Mouse (Mus musculus) CH12.LX (cell line): ENCODE measurements around the gene Sema6d.

Experiments used
- CTCF ChIP-seq, 2 experiments: IDR thresholded peaks in 1 of 2; conservative IDR thresholded peaks in 1 of 2; 2 replicates each; pipeline ENCODE4 v1.5.1; 2011 to 2012; ENCODE audit warnings: low read depth in 2 of 2, low read length in 2 of 2, improper control_type of control experiment in 1 of 2, inconsistent platforms in 1 of 2, mild to moderate bottlenecking in 1 of 2, moderate library complexity in 1 of 2
- HCFC1 ChIP-seq: IDR thresholded peaks from 2 replicates; pipeline ENCODE4 v1.6.1; 2012; ENCODE audit warnings: low read depth, mild to moderate bottlenecking, inconsistent platforms, low read length, improper control_type of control experiment
- MYC ChIP-seq: IDR thresholded peaks from 2 replicates; pipeline ENCODE4 v1.6.1; 2011; ENCODE audit warnings: low read depth, mild to moderate bottlenecking, improper control_type of control experiment, low read length
- POLR2A ChIP-seq: IDR thresholded peaks from 2 replicates; pipeline ENCODE4 v1.6.1; 2011; ENCODE audit warnings: low read depth, mild to moderate bottlenecking, improper control_type of control experiment, low read length
- TCF12 ChIP-seq: IDR thresholded peaks from 2 replicates; pipeline ENCODE4 v1.6.1; 2014; ENCODE audit warnings: low read depth, mild to moderate bottlenecking, inconsistent platforms, low read length, improper control_type of control experiment
- ZMIZ1 ChIP-seq: IDR thresholded peaks from 2 replicates; pipeline ENCODE4 v1.6.1; 2012; ENCODE audit warnings: low read depth, mild to moderate bottlenecking, inconsistent platforms, low read length, improper control_type of control experiment

DNA sequence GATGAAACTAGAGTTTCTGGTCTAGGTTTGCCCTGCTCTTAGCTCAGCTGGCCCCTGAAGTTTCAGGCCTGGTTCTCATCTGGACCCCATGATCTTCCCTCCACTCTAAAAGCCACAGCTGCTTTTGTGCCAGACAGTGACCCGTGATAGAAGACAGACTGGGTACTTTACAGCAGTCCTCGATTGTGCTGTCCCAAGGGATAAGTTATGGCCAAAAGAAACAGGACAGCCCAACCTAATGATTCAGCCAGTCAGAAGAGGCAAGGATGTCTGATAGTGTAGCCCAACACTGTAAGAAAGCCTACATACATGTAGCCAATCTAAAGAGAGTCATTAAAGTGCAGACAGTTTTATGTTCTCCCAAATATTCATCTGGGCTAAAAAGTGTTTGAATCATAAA, 371.2 kb downstream of the Sema6d start:
- TF ChIP-seq POLR2A (no peak), CTCF (conservative IDR thresholded peaks at IDR 0.05 in 1 of 2, IDR thresholded peaks at IDR 0.05 in 1 of 2; ENCODE audit: low read depth in 2 of 2, low read length in 2 of 2) (no peak), ZMIZ1 (no peak), TCF12 (no peak), HCFC1 (no peak), MYC (no peak)
